Mouse (Mus musculus) liver, adult 2 months (tissue): ENCODE measurements around the gene Irx1.

ENCODE experiments used
- CTCF ChIP-seq: fragments of 200-500 bp; IDR thresholded peaks from 2 replicates; pipeline ENCODE4 v1.5.1; 2011; ENCODE audit warnings: low read depth, low read length, control low read depth
- POLR2A ChIP-seq: fragments of 200-500 bp; IDR thresholded peaks from 2 replicates; pipeline ENCODE4 v1.6.1; 2011; ENCODE audit warnings: low read length, control low read depth; ENCODE audit not compliant: insufficient read depth; ENCODE audit errors: extremely low read depth

DNA sequence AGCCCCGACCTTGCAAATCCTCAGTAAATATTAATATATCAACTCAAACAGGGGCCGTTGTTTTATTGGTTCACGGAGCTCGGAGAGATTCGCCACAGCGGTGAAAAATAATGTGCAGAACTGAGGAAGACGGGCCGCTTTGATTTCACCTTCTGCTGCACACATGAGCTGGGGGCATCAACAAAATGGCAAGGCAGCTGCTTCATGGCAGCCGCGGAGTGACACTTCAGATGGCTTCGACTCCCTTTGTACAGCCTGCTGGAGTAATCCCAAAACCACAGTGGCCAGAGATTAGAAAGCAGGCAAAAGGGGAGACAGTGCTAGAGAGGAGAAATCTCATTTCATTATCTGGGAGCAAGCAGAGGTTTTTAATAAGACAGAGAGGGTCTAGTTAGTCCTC, 11.6 kb downstream of the Irx1 start:
- no peak for TF ChIP-seq POLR2A
- no peak for TF ChIP-seq CTCF
